Mouse (Mus musculus) testis, adult 2 months (tissue): ENCODE data around the gene Plek.

Experiments
- CTCF ChIP-seq: fragments of 200-500 bp; IDR thresholded peaks from 2 replicates; pipeline ENCODE4 v1.5.1; 2012; ENCODE audit warnings: low read depth, mild to moderate bottlenecking, inconsistent platforms, low read length, moderate library complexity; ENCODE audit not compliant: control insufficient read depth, insufficient read depth, insufficient replicate concordance
- POLR2A ChIP-seq: fragments of 200-500 bp; IDR thresholded peaks from 2 replicates; pipeline ENCODE4 v1.6.1; 2012; ENCODE audit warnings: low read depth, mild to moderate bottlenecking, inconsistent platforms, low read length, moderate library complexity; ENCODE audit not compliant: control insufficient read depth

- TF ChIP-seq CTCF: no peak
- TF ChIP-seq POLR2A: no peak
Observed at GRCm38 (mm10) chr11:17007517-17008173, 44.5 kb downstream of the Plek start.
